Mouse (Mus musculus) left cerebral cortex, adult 2 months (tissue): ENCODE measurements at regions not wholly inside any gene's neighbourhood (a gene's known extent, or its start where the extent isn't known, plus 50 kb on each side); places are given as distances from the start of the nearest gene placed in this dataset.

Experiments used
- DNase-seq, 2 experiments: peaks; one replicate each; pipeline ENCODE4 v3.0.0; 2021 to 2022; ENCODE audit warnings: low spot score in 2 of 2, mixed read lengths in 1 of 2; ENCODE audit errors: extremely low spot score in 1 of 2
- H3K27ac ChIP-seq: fragments of 200-600 bp; 2 replicates; pipeline ENCODE4 v1.8.1; 2022
- H3K4me3 ChIP-seq: fragments of 200-600 bp; 2 replicates; pipeline ENCODE4 v1.8.1; 2022
- CTCF ChIP-seq: fragments of 200-600 bp; IDR thresholded peaks from 2 replicates; pipeline ENCODE4 v1.8.1; 2022; ENCODE audit warnings: antibody characterized with exemption, mild to moderate bottlenecking, moderate library complexity
- intact Hi-C: fragments of 180-260 bp; cut with DNase I; formaldehyde crosslinking; loops from one replicate; pipeline ENCODE4 v1.15.1; 2025

DNA sequence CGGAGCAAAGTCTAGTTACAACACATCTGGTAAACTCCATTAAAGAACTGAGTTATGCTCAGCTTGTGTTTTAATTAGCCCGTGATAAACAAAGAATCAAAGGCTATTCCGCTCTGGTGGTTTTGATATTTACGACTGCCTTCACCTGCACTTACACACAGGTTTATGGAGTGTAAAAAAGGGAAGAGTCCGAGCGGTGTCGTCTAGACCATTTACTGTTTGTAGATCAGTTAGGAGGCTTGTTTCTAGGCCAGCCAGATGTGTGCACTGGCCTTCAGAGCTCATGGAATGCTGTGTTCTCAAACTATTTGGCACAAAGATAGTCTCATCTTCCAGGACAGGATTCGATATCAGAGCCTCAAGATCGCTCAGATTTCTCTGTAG lies 180.9 kb downstream of the Arrdc4 start:
- intact Hi-C loops, result no loop called here
- no peak for TF ChIP-seq CTCF
- Histone ChIP-seq H3K27ac (no peak overlapping the region), H3K4me3 (no peak overlapping the region)
- no peak for DNase-seq

GRCm38 (mm10) chr7:68567452-68568126 lies 181.5 kb downstream of the Arrdc4 start:
- no peak for DNase-seq
- Histone ChIP-seq H3K27ac (no peak overlapping the region), H3K4me3 (no peak overlapping the region)
- TF ChIP-seq CTCF, result no peak
- intact Hi-C loops, result no loop called here

DNA sequence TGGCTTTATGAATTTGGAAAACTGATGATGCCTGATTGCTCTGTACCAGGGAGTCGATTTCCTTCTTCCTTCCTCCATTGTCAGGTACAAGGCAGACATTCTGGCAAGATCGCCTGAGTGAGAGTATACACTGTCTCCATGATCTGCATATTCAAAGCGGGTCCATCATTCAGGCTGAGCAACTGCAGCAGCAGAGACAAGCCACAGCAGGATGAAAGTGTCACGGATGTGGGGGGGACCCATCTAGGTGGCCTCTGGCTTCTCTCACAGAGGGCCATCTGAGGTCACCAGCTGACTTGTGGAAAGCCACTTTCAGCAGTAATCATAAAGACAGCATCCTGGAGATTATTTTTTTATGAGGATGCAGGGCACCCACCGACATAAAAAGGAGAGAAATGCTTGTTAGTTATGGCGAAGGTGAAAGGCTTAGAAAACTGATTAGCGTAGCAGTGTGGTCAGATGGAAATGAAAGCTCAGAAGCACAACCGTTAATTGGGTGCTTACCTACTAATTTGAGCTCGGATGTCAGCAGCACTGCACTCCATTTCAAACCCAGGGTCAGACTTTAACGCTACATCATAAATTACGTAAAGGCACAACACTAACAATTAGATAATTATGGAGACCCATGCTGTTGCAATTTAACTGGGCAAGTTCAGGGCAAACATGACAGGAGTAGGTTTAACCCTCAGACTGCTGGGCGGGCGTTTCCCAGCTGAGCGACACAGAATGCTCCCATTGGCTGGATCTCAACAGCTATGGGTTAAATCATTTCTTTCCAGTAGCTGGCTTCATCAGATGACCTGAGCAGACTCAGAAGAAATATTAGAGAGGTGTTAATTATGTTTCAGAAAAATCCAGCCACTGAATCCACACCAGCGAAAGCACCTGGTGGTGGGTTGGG lies 189.3 kb downstream of the Arrdc4 start:
- Histone ChIP-seq H3K27ac (no peak overlapping the region), H3K4me3 (no peak overlapping the region)
- intact Hi-C loops, result no loop called here
- no peak for DNase-seq
- no peak for TF ChIP-seq CTCF

DNA sequence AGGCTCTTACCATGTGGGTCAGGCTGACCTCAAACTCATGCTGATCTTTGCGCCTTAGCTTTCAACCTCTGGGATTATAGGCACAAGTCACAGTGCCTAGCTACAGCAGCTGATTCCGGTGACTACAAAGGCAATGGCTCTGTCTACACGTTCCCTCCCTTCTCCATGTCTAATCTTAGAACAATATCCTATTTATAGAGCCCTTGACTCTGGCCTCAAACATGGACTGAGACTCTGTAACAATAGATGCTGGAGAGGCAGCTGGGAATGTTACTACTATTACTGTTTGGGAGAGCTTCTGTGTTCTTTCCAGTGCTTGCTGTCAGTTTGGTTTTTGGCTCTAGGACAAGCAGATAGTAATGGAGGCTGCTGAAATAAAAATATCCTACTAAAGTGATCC lies 198.7 kb downstream of the Arrdc4 start:
- DNase-seq, result no peak
- intact Hi-C loops, result no loop called here
- no peak for TF ChIP-seq CTCF
- Histone ChIP-seq H3K4me3 (no peak overlapping the region), H3K27ac (no peak overlapping the region)

DNA sequence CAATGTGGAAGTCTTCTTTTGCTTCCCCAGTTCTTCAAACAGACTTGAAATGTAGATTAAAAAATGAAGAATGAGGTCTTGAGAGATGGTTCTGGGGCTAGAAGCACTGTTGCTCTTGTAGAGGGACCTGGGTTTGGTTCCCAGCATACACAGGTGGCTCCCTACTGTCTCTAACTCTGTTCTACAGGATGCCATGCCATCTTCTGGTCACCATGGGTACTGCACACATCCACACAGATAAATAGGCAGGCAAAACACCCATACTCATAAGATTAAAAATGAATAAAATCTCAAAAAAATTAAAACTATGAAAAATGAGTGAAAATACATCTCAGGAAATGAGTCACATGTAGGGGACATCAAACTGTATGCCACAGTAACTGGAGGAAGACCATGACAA lies 200.9 kb downstream of the Arrdc4 start:
- TF ChIP-seq CTCF, result peak; percentile 9
- intact Hi-C loops, result no loop called here
- H3K27ac ChIP-seq, result no peak overlapping the region
- no peak overlapping the region for H3K4me3 ChIP-seq
- DNase-seq, result no peak

GRCm38 (mm10) chr7:68544136-68544535 lies 204.9 kb downstream of the Arrdc4 start:
- H3K27ac ChIP-seq, result no peak overlapping the region
- TF ChIP-seq CTCF, result no peak
- no peak overlapping the region for H3K4me3 ChIP-seq
- DNase-seq, result no peak
- intact Hi-C loops, result no loop called here

- no peak overlapping the region for H3K27ac ChIP-seq
- TF ChIP-seq CTCF, result no peak
- no peak overlapping the region for H3K4me3 ChIP-seq
- intact Hi-C loops, result no loop called here
- no peak for DNase-seq
Observed at GRCm38 (mm10) chr7:68509096-68509495, 235.5 kb downstream of the Fam169b start.

DNA sequence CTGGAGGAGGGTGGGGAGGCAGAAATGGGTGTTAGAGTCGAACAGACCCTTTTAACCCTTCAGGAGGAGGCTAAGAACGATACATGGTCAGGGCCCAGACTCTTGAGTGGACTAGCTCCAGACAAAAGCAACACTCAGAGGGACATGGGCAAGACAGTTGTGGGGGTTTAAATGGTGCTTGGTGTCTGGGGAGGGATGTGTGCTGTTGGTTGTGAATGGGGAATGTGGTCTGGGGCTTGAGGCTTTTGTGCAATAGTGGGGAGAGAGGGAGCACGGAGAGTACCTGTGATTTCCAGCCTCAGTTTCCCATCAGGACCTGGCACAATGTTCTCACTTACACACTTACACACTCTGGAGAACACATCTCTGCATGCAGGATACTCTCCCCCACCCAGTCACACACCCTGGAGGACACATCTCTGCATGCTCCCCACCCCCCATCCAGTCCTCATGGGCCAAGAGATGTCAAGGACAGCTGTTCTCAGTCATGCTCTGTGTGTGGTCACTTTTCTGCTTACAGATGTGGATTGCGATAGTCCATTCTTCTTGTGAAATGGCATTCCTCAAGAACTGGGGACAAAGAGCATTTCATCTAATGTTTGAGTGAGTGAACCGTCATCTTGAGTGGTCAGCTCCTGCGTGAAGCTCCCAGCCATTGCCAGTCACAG lies 217.6 kb downstream of the Fam169b start:
- intact Hi-C loops, result no loop called here
- TF ChIP-seq CTCF, result no peak

DNA sequence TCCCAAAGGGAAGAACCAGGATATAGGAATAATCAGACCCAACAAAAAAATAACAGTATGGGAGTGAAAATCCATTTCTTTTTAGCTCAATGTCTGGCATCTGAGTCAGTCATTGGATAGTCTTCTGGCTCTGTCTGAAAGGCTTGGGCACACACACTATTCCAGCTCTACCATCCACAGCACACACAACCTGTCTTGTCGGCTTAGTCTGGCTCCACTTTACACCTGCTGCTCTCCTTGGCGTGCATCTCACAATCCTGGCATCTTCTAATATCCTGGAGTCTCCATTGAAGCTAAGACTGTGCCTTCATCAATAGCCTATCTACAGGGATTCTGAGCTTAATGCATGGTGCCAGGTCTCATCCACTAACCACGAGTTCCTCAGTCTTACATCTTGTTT lies 213.0 kb downstream of the Fam169b start:
- Histone ChIP-seq H3K27ac (no peak overlapping the region), H3K4me3 (no peak overlapping the region)
- TF ChIP-seq CTCF, result no peak
- no peak for DNase-seq
- intact Hi-C loops, result no loop called here

More for the DNA sequence above, 217.6 kb downstream of the Fam169b start:
- H3K27ac ChIP-seq, result no peak overlapping the region
- no peak overlapping the region for H3K4me3 ChIP-seq
- no peak for DNase-seq

GRCm38 (mm10) chr7:68482553-68482952 lies 208.9 kb downstream of the Fam169b start:
- no peak for DNase-seq
- Histone ChIP-seq H3K4me3 (no peak overlapping the region), H3K27ac (no peak overlapping the region)
- intact Hi-C loops, result loop anchor here (5.0 kb wide), 1 partner anchor 350 kb away; no protein-coding TSS in a partner anchor
- no peak for TF ChIP-seq CTCF

GRCm38 (mm10) chr7:68480770-68481169 lies 207.1 kb downstream of the Fam169b start:
- intact Hi-C loops, result loop anchor here (1.0 to 5.0 kb wide), 2 partner anchors 106 to 352 kb away; no protein-coding TSS in a partner anchor
- Histone ChIP-seq H3K27ac (no peak overlapping the region), H3K4me3 (no peak overlapping the region)
- peak; percentile 47 to 62 for DNase-seq
- peak; percentile 80 for TF ChIP-seq CTCF

GRCm38 (mm10) chr7:68480336-68480735 lies 206.7 kb downstream of the Fam169b start:
- DNase-seq, result no peak
- intact Hi-C loops, result loop anchor here (1.0 to 5.0 kb wide), 2 partner anchors 106 to 352 kb away; no protein-coding TSS in a partner anchor
- TF ChIP-seq CTCF, result no peak

More at GRCm38 (mm10) chr7:68480336-68480735, 206.7 kb downstream of the Fam169b start:
- no peak overlapping the region for H3K27ac ChIP-seq
- H3K4me3 ChIP-seq, result no peak overlapping the region
